Mouse (Mus musculus): Measurements from ENCODE around the gene Gab1. TPM values are rescaled to one million over a fixed set of nuclear protein-coding genes. Genes with fewer than 3 reads are reported as not detected.

The Gab1 gene
- polyA plus RNA-seq, 1 experiment from 2014 or later: 28.4 TPM

- Histone ChIP-seq H3K27ac (peak overlapping the region; percentile 72), H3K4me2 (peak overlapping the region; percentile 27), H3K9ac (no peak overlapping the region), H3K27me3 (no peaks in the 10 kb centered on the region), H3K36me3 (no peaks in the 10 kb centered on the region), H3K4me1 (replicated peaks) (peaks cover 56% of the 10 kb centered on the region), H3K4me3 (no peak overlapping the region), H3K9me3 (replicated peaks) (no peaks in the 10 kb centered on the region)
- WGBS: 28% methylated on average over 3 of the region's 3 CpGs
- ATAC-seq (replicated peaks; ENCODE audit: insufficient number of reproducible peaks, insufficient read depth, low FRiP score, low read depth): no peak
Observed at GRCm38 (mm10) chr8:80857128-80857527, 23.2 kb downstream of the Gab1 start.

GRCm38 (mm10) chr8:80856606-80857005 lies 23.7 kb downstream of the Gab1 start:
- 0 out of 2 replicates have a peak, but pooled peaks have one; percentile 36 for ATAC-seq (replicated peaks; ENCODE audit: insufficient number of reproducible peaks, insufficient read depth, low FRiP score, low read depth)
- no peak overlapping the region for H3K9ac ChIP-seq
- H3K4me3 ChIP-seq: no peak overlapping the region; the same call in 1 of the 2 replicates
- H3K4me2 ChIP-seq: peak overlapping the region; percentile 27
- peaks cover 60% of the 10 kb centered on the region for H3K4me1 ChIP-seq (replicated peaks)
- no peaks in the 10 kb centered on the region for H3K9me3 ChIP-seq (replicated peaks)
- H3K27me3 ChIP-seq: no peaks in the 10 kb centered on the region
- no peaks in the 10 kb centered on the region for H3K36me3 ChIP-seq
- WGBS: 44% methylated on average over 6 of the region's 6 CpGs
- H3K27ac ChIP-seq: peak overlapping the region; percentile 72

GRCm38 (mm10) chr8:80853622-80854021 lies 26.7 kb downstream of the Gab1 start:
- Histone ChIP-seq H3K4me1 (replicated peaks) (peaks cover 77% of the 10 kb centered on the region), H3K9ac (peak overlapping the region; percentile 31; the same call in 1 of the 2 replicates), H3K9me3 (replicated peaks) (no peaks in the 10 kb centered on the region), H3K36me3 (no peaks in the 10 kb centered on the region), H3K4me2 (peak overlapping the region; percentile 40), H3K27me3 (no peaks in the 10 kb centered on the region), H3K27ac (peak overlapping the region; percentile 76), H3K4me3 (peak overlapping the region; percentile 20; the same call in 1 of the 2 replicates)
- 22% methylated on average over 13 of the region's 13 CpGs for WGBS
- ATAC-seq (replicated peaks; ENCODE audit: insufficient number of reproducible peaks, insufficient read depth, low FRiP score, low read depth): no peak

GRCm38 (mm10) chr8:80853208-80853607 lies 27.1 kb downstream of the Gab1 start:
- H3K27ac ChIP-seq: peak overlapping the region; percentile 76
- 34% methylated on average over 6 of the region's 6 CpGs for WGBS
- peaks cover 77% of the 10 kb centered on the region for H3K4me1 ChIP-seq (replicated peaks)
- no peaks in the 10 kb centered on the region for H3K27me3 ChIP-seq
- H3K4me2 ChIP-seq: peak overlapping the region; percentile 40
- H3K4me3 ChIP-seq: peak overlapping the region; percentile 20; the same call in 1 of the 2 replicates
- H3K9me3 ChIP-seq (replicated peaks): no peaks in the 10 kb centered on the region
- H3K36me3 ChIP-seq: no peaks in the 10 kb centered on the region
- peak overlapping the region; percentile 31 for H3K9ac ChIP-seq
- ATAC-seq (replicated peaks; ENCODE audit: insufficient number of reproducible peaks, insufficient read depth, low FRiP score, low read depth): no peak

GRCm38 (mm10) chr8:80852412-80853165 lies 27.7 kb downstream of the Gab1 start:
- no peaks in the 10 kb centered on the region for H3K27me3 ChIP-seq
- H3K9me3 ChIP-seq (replicated peaks): no peaks in the 10 kb centered on the region
- H3K4me2 ChIP-seq: peak overlapping the region; percentile 40
- no peaks in the 10 kb centered on the region for H3K36me3 ChIP-seq
- H3K4me1 ChIP-seq (replicated peaks): peaks cover 77% of the 10 kb centered on the region
- H3K27ac ChIP-seq: peak overlapping the region; percentile 76
- WGBS: 27% methylated on average over 9 of the region's 9 CpGs
- H3K4me3 ChIP-seq: 0 out of 2 replicates have a peak overlapping the region, but pooled peaks have one; percentile 20
- H3K9ac ChIP-seq: peak overlapping the region; percentile 31
- ATAC-seq (replicated peaks; ENCODE audit: insufficient number of reproducible peaks, insufficient read depth, low FRiP score, low read depth): no peak

- 27% methylated on average over 6 of the region's 6 CpGs for WGBS
- Histone ChIP-seq H3K4me3 (no peak overlapping the region), H3K36me3 (no peaks in the 10 kb centered on the region), H3K4me2 (no peak overlapping the region), H3K27ac (peak overlapping the region; percentile 64), H3K4me1 (replicated peaks) (peaks cover 80% of the 10 kb centered on the region), H3K9me3 (replicated peaks) (no peaks in the 10 kb centered on the region), H3K9ac (no peak overlapping the region), H3K27me3 (no peaks in the 10 kb centered on the region)
- ATAC-seq (replicated peaks; ENCODE audit: insufficient number of reproducible peaks, insufficient read depth, low FRiP score, low read depth): no peak
Observed at GRCm38 (mm10) chr8:80851648-80852047, 28.7 kb downstream of the Gab1 start.

- Histone ChIP-seq H3K27ac (no peak overlapping the region), H3K4me1 (replicated peaks) (peaks cover 86% of the 10 kb centered on the region), H3K4me2 (no peak overlapping the region), H3K9ac (no peak overlapping the region), H3K36me3 (no peaks in the 10 kb centered on the region), H3K9me3 (replicated peaks) (no peaks in the 10 kb centered on the region), H3K4me3 (no peak overlapping the region), H3K27me3 (no peaks in the 10 kb centered on the region)
- 68% methylated on average over 4 of the region's 4 CpGs for WGBS
- ATAC-seq (replicated peaks; ENCODE audit: insufficient number of reproducible peaks, insufficient read depth, low FRiP score, low read depth): no peak
Observed at GRCm38 (mm10) chr8:80850013-80850412, 30.3 kb downstream of the Gab1 start.

GRCm38 (mm10) chr8:80848631-80849030 lies 31.7 kb downstream of the Gab1 start:
- H3K36me3 ChIP-seq: no peaks in the 10 kb centered on the region
- H3K4me2 ChIP-seq: peak overlapping the region; percentile 34; the same call in 1 of the 2 replicates
- H3K9me3 ChIP-seq (replicated peaks): no peaks in the 10 kb centered on the region
- WGBS: 68% methylated on average over 11 of the region's 11 CpGs
- H3K4me1 ChIP-seq (replicated peaks): peaks cover 91% of the 10 kb centered on the region
- peak overlapping the region; percentile 84 for H3K27ac ChIP-seq
- H3K27me3 ChIP-seq: no peaks in the 10 kb centered on the region
- no peak overlapping the region for H3K4me3 ChIP-seq
- ATAC-seq (replicated peaks; ENCODE audit: insufficient number of reproducible peaks, insufficient read depth, low FRiP score, low read depth): no peak
- H3K9ac ChIP-seq: no peak overlapping the region

GRCm38 (mm10) chr8:80847912-80848311 lies 32.4 kb downstream of the Gab1 start:
- no peaks in the 10 kb centered on the region for H3K36me3 ChIP-seq
- no peaks in the 10 kb centered on the region for H3K9me3 ChIP-seq (replicated peaks)
- WGBS: 33% methylated on average over 9 of the region's 9 CpGs
- peak overlapping the region; percentile 9; the same call in 1 of the 2 replicates for H3K9ac ChIP-seq
- H3K27me3 ChIP-seq: no peaks in the 10 kb centered on the region
- peak overlapping the region; percentile 34 for H3K4me2 ChIP-seq
- peak overlapping the region; percentile 84 for H3K27ac ChIP-seq
- no peak overlapping the region; the same call in 1 of the 2 replicates for H3K4me3 ChIP-seq
- H3K4me1 ChIP-seq (replicated peaks): peaks cover 85% of the 10 kb centered on the region
- 0 out of 2 replicates have a peak, but pooled peaks have one; percentile 17 for ATAC-seq (replicated peaks; ENCODE audit: insufficient number of reproducible peaks, insufficient read depth, low FRiP score, low read depth)

GRCm38 (mm10) chr8:80845284-80845683 lies 35.0 kb downstream of the Gab1 start:
- Histone ChIP-seq H3K27me3 (no peaks in the 10 kb centered on the region), H3K4me2 (peak overlapping the region; percentile 38), H3K9ac (no peak overlapping the region), H3K9me3 (replicated peaks) (no peaks in the 10 kb centered on the region), H3K36me3 (no peaks in the 10 kb centered on the region), H3K4me1 (replicated peaks) (peaks cover 90% of the 10 kb centered on the region), H3K27ac (peak overlapping the region; percentile 80), H3K4me3 (no peak overlapping the region)
- ATAC-seq (replicated peaks; ENCODE audit: insufficient number of reproducible peaks, insufficient read depth, low FRiP score, low read depth): no peak; the same call in 1 of the 2 replicates
- 34% methylated on average over 13 of the region's 13 CpGs for WGBS

- H3K9me3 ChIP-seq (replicated peaks): no peaks in the 10 kb centered on the region
- peak overlapping the region; percentile 80 for H3K27ac ChIP-seq
- WGBS: 45% methylated on average over 9 of the region's 9 CpGs
- no peak overlapping the region for H3K4me3 ChIP-seq
- no peak for ATAC-seq (replicated peaks; ENCODE audit: insufficient number of reproducible peaks, insufficient read depth, low FRiP score, low read depth)
- no peak overlapping the region for H3K9ac ChIP-seq
- no peak overlapping the region for H3K4me2 ChIP-seq
- H3K36me3 ChIP-seq: no peaks in the 10 kb centered on the region
- no peaks in the 10 kb centered on the region for H3K27me3 ChIP-seq
- H3K4me1 ChIP-seq (replicated peaks): peaks cover 81% of the 10 kb centered on the region
Observed at GRCm38 (mm10) chr8:80843744-80844434, 36.4 kb downstream of the Gab1 start.
